Mouse (Mus musculus): Measurements from ENCODE around the gene St6galnac3. TPM values are rescaled to one million over a fixed set of nuclear protein-coding genes. Genes with fewer than 3 reads are reported as not detected.

St6galnac3 gene
- total and polyA plus RNA-seq, 3 experiments = 0.08 to 1.1 (median 0.38) TPM

GRCm38 (mm10) chr3:153724701-153725668, at the start of gene St6galnac3 (continued):
- TF ChIP-seq ZKSCAN1 (IDR thresholded peaks at IDR 0.05; ENCODE audit: borderline replicate concordance, low read depth, low read length) = no peak

GRCm38 (mm10) chr3:153774568-153774967, 49.6 kb upstream of the St6galnac3 start:
- no peaks in the 10 kb centered on the region for H3K4me1 ChIP-seq (ENCODE audit: control insufficient read depth in 1 of 2, insufficient read depth in 2 of 2)
- no peak for TF ChIP-seq POLR2A (IDR thresholded peaks at IDR 0.05; ENCODE audit: low read depth, low read length)
- no peak for TF ChIP-seq E2F4 (IDR thresholded peaks at IDR 0.05; ENCODE audit: insufficient replicate concordance, low read depth, low read length)
- TF ChIP-seq USF1 (IDR thresholded peaks at IDR 0.05; ENCODE audit: low read depth, low read length) = no peak
- in situ Hi-C loops (cut with MboI; ENCODE audit: low pct_ligation_motif_present, low pct_unique_long_range_greater_than_20kb, low sequenced_read_pairs) (no loop called here), dilution Hi-C loops (cut with MboI; ENCODE audit: extremely low pct_ligation_motif_present, extremely low pct_unique_long_range_greater_than_20kb, low sequenced_read_pairs) (no loop called here)
- no peak for DNase-seq (ENCODE audit: extremely low read depth)
- H3K27me3 ChIP-seq (replicated peaks) = peaks cover 10% of the 10 kb centered on the region
- no peak overlapping the region for H3K4me3 ChIP-seq (replicated peaks in 1 of 3; ENCODE audit: low read depth in 2 of 3, low read length in 2 of 3, poor library complexity in 1 of 3)
- H3K27ac ChIP-seq (ENCODE audit: insufficient read depth, low read depth) = no peak overlapping the region
- H3K4me2 ChIP-seq (ENCODE audit: insufficient read depth, low read depth, poor library complexity, severe bottlenecking) = no peak overlapping the region
- no peaks in the 10 kb centered on the region for H3K9me3 ChIP-seq (replicated peaks; ENCODE audit: low read length)
- H3K79me2 ChIP-seq (replicated peaks; ENCODE audit: control insufficient read depth, extremely low read depth, insufficient read depth, poor library complexity, severe bottlenecking) = no peaks in the 10 kb centered on the region
- no peaks in the 10 kb centered on the region for H3K36me3 ChIP-seq (replicated peaks in 1 of 2; ENCODE audit: control insufficient read depth in 1 of 2, insufficient read depth in 1 of 2, low read length in 1 of 2)
- no peak overlapping the region for H3K9ac ChIP-seq (ENCODE audit: insufficient read depth, low read depth)

DNA sequence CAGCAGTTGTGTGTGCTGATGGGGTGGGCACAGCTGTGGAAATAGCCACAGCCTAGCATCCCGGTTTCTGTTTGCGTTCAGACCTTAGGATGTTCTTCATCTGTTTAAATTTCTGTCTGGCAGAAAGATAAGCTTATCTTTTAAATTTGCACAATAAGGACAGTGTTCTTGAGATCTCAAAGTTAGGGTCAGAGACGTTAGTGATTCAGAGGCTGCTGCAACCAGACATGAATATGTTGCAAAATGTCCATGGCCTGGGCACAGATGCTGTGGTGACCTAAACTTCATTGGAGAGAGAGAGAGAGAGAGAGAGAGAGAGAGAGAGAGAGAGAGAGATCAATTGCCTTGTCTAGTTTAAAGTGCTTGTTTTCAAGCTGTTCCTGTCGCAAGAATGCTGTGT, 46.5 kb upstream of the St6galnac3 start:
- Histone ChIP-seq H3K4me1 (ENCODE audit: control insufficient read depth in 1 of 2, insufficient read depth in 2 of 2) (no peaks in the 10 kb centered on the region), H3K79me2 (replicated peaks; ENCODE audit: control insufficient read depth, extremely low read depth, insufficient read depth, poor library complexity, severe bottlenecking) (no peaks in the 10 kb centered on the region), H3K9ac (ENCODE audit: insufficient read depth, low read depth) (no peak overlapping the region), H3K27me3 (replicated peaks) (peaks cover 10% of the 10 kb centered on the region), H3K9me3 (replicated peaks; ENCODE audit: low read length) (peaks cover 9% of the 10 kb centered on the region), H3K36me3 (replicated peaks in 1 of 2; ENCODE audit: control insufficient read depth in 1 of 2, insufficient read depth in 1 of 2, low read length in 1 of 2) (no peaks in the 10 kb centered on the region), H3K27ac (ENCODE audit: insufficient read depth, low read depth) (no peak overlapping the region), H3K4me2 (ENCODE audit: insufficient read depth, low read depth, poor library complexity, severe bottlenecking) (no peak overlapping the region), H3K4me3 (replicated peaks in 1 of 3; ENCODE audit: low read depth in 2 of 3, low read length in 2 of 3, poor library complexity in 1 of 3) (no peak overlapping the region)
- in situ Hi-C loops (cut with MboI; ENCODE audit: low pct_ligation_motif_present, low pct_unique_long_range_greater_than_20kb, low sequenced_read_pairs) (no loop called here), dilution Hi-C loops (cut with MboI; ENCODE audit: extremely low pct_ligation_motif_present, extremely low pct_unique_long_range_greater_than_20kb, low sequenced_read_pairs) (no loop called here)
- no peak for TF ChIP-seq SMC3 (IDR thresholded peaks at IDR 0.05; ENCODE audit: low read depth, low read length)
- TF ChIP-seq POLR2A (IDR thresholded peaks at IDR 0.05; ENCODE audit: low read depth, low read length) = no peak
- no peak for TF ChIP-seq E2F4 (IDR thresholded peaks at IDR 0.05; ENCODE audit: insufficient replicate concordance, low read depth, low read length)
- TF ChIP-seq EP300 (IDR thresholded peaks at IDR 0.05; ENCODE audit: low read length) = no peak
- no peak for TF ChIP-seq MAFK (IDR thresholded peaks at IDR 0.05; ENCODE audit: insufficient replicate concordance, low read length)
- no peak for TF ChIP-seq JUND (conservative IDR thresholded peaks at IDR 0.05; ENCODE audit: low read depth, low read length)
- no peak for TF ChIP-seq MEF2A (IDR thresholded peaks at IDR 0.05; ENCODE audit: borderline replicate concordance, low read depth, low read length)
- TF ChIP-seq RCOR1 (conservative IDR thresholded peaks at IDR 0.05; ENCODE audit: low read depth, low read length) = no peak
- no peak for TF ChIP-seq ZC3H11A (IDR thresholded peaks at IDR 0.05; ENCODE audit: low read depth, low read length)
- no peak for TF ChIP-seq CHD2 (IDR thresholded peaks at IDR 0.05; ENCODE audit: low read length)
- TF ChIP-seq RAD21 (IDR thresholded peaks at IDR 0.05; ENCODE audit: low read depth, low read length) = no peak
- no peak for TF ChIP-seq MYC (IDR thresholded peaks at IDR 0.05; ENCODE audit: low read depth, low read length)
- no peak for TF ChIP-seq MXI1 (IDR thresholded peaks at IDR 0.05; ENCODE audit: low read depth, low read length)
- TF ChIP-seq USF1 (IDR thresholded peaks at IDR 0.05; ENCODE audit: low read depth, low read length) = no peak
- TF ChIP-seq NRF1 (IDR thresholded peaks at IDR 0.05; ENCODE audit: low read depth, low read length) = no peak
- no peak for TF ChIP-seq ELF1 (IDR thresholded peaks at IDR 0.05; ENCODE audit: low read depth, low read length)
- no peak for TF ChIP-seq USF2 (conservative IDR thresholded peaks at IDR 0.05; ENCODE audit: low read depth, low read length)
- TF ChIP-seq KAT2A (IDR thresholded peaks at IDR 0.05; ENCODE audit: insufficient replicate concordance, low read length) = no peak
- TF ChIP-seq ETS1 (conservative IDR thresholded peaks at IDR 0.05; ENCODE audit: low read depth, low read length) = no peak
- no peak for DNase-seq (ENCODE audit: extremely low read depth)

All from CH12.LX (cell line).